Mouse (Mus musculus) kidney, adult 2 months (tissue): ENCODE measurements at regions not wholly inside any gene's neighbourhood (a gene's known extent, or its start where the extent isn't known, plus 50 kb on each side); places are given as distances from the start of the nearest gene placed in this dataset.

Source experiments
- CTCF ChIP-seq: fragments of 200-500 bp; conservative IDR thresholded peaks from 2 replicates; pipeline ENCODE4 v1.5.1; 2011; ENCODE audit warnings: low read depth, mild to moderate bottlenecking, control low read depth, low read length, moderate library complexity, mixed read lengths; ENCODE audit not compliant: insufficient read depth, insufficient read length
- POLR2A ChIP-seq: fragments of 200-500 bp; IDR thresholded peaks from one replicate; pipeline ENCODE4 v1.6.1; 2011; ENCODE audit warnings: low read depth, low read length, control low read depth

DNA sequence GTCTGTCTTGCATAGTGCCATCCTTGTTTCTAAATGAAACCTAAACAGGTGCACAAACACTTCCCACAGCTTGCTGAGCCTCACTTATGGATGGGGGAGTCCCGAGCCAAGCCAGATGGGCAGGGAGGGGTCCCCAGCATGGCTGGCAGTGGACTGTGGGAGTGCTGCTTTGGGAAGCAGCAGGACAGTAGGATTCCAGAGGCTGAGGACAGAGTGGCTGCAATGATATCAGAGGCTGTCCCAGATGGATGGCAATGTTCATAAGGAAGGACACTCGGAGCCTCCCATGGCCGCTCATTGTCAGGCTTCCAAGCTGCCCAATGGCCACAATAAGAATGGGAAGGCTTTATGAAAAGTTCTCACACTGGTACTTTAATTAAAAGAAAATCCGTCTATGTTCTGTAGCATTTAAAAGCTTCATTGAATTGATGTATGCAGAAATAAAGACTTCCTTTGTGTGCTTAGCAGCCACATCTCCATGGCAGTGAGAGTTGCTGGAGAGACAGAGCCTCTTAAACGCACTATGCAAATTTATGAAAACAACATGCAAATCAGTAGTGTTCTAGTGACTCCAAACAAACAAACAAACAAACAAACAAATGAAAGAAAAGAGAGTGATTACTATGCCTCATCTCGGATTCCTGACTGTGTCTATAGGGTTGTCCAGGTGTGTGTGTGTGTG lies 287.2 kb upstream of the Kif2a start:
- TF ChIP-seq CTCF (no peak), POLR2A (no peak)
